Mouse (Mus musculus) lung, embryonic 14.5 days (tissue): ENCODE measurements around the gene Sertad2. TPM values are rescaled to one million over a fixed set of nuclear protein-coding genes. Genes with fewer than 3 reads are reported as not detected.

ENCODE experiments used
- ATAC-seq: fragments of 200-750 bp; cut with Nextera tagmentation; 2 replicates; pipeline ENCODE4 v1.8.0; 2017; ENCODE audit warnings: mild to moderate bottlenecking, moderate TSS enrichment, moderate library complexity; ENCODE audit not compliant: insufficient read depth
- DNase-seq: peaks from one replicate; pipeline ENCODE4 v3.0.0-alpha.2; 2015
- H3K27ac ChIP-seq: fragments of 300-500 bp; sonication (generic); 2 replicates; pipeline ENCODE4 v1.5.1; 2014; ENCODE audit warnings: low read depth, mild to moderate bottlenecking, moderate library complexity
- H3K27me3 ChIP-seq: fragments of 300-500 bp; sonication (generic); 2 replicates; pipeline ENCODE4 v1.6.1; 2014; ENCODE audit warnings: low read length, control low read depth; ENCODE audit not compliant: insufficient read depth
- H3K36me3 ChIP-seq: fragments of 300-500 bp; sonication (generic); 2 replicates; pipeline ENCODE4 v1.6.1; 2014; ENCODE audit warnings: control low read depth; ENCODE audit not compliant: insufficient read depth
- H3K4me1 ChIP-seq: fragments of 300-500 bp; sonication (generic); 2 replicates; pipeline ENCODE4 v1.6.1; 2014; ENCODE audit warnings: antibody characterized with exemption, control low read depth; ENCODE audit not compliant: insufficient read depth
- H3K4me2 ChIP-seq: fragments of 300-500 bp; sonication (generic); 2 replicates; pipeline ENCODE4 v1.6.1; 2014; ENCODE audit warnings: mild to moderate bottlenecking
- H3K4me3 ChIP-seq: fragments of 300-500 bp; sonication (generic); 2 replicates; pipeline ENCODE4 v1.5.1; 2014; ENCODE audit warnings: low read depth, low read length
- H3K9ac ChIP-seq: fragments of 300-500 bp; sonication (generic); 2 replicates; pipeline ENCODE4 v1.6.1; 2014
- H3K9me3 ChIP-seq: fragments of 300-500 bp; sonication (generic); 2 replicates; pipeline ENCODE4 v1.6.1; 2016; ENCODE audit warnings: low read depth, low read length, control low read depth
- CTCF ChIP-seq: IDR thresholded peaks from 2 replicates; pipeline ENCODE4 v1.5.1; 2016; ENCODE audit warnings: antibody characterized with exemption, low read depth
- WGBS: fragments of 180-500 bp; shearing (Covaris S2); extraction: QIAGEN DNeasy Blood & Tissue Kit; methylation state at CpG from one replicate; pipeline ENCODE4 v1.1.7; 2014; 5-methylcytosine and 5-hydroxymethylcytosine counted together
- polyA plus RNA-seq: library from polyadenylated mRNA; unstranded; fragments of >200 nt; fragmentation: Nextera tagmentation; extraction: Ambion mirVana; gene quantifications from 2 replicates; pipeline ENCODE4 v1.2.1, GENCODE M21; 2014

Sertad2 gene
- polyA plus RNA-seq, 1 experiment from 2014 or later, result 45.8 TPM

DNA sequence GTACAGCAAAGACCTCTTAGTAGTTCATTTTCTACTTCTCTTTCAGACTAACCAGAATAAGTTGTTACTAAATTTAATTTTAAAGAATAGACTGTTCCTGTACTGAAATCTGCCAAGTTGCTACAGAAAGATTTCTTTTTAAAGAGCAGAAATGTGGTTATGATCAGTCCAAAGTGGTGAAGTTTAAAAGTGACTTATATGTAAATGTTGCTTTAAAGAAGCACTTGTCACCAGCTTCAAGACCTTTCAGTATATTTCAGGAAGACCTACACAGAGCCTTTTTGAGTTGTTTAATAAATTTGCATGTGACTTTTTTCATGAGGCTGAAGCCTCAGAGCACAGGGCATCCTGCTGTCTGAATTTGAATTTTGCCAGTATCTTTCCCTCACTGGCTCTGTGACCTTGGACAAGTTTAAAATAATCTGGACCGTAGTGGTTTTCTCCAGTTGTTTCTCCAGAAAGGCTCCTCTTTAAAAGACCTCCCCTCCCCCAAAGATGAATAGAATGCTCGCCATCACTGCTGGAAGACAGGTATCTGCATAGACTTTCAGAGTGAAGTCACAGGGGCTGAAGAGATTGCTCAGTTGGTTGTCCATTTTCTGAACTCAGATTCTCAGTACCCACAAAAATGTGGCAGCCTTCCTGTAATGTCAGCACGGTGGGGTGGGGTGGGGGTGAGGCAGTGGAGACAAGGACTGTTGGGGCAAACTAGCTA, 1.9 kb downstream of the Sertad2 start:
- peak overlapping the region; percentile 83; the same call in 1 of the 2 replicates for H3K4me3 ChIP-seq
- TF ChIP-seq CTCF, result no peak
- no peaks in the 10 kb centered on the region for H3K9me3 ChIP-seq
- H3K4me1 ChIP-seq, result 0 out of 2 replicates have a peak, but pooled peaks cover 2% of the 10 kb centered on the region
- DNase-seq (no peak), ATAC-seq (no peak)
- WGBS, result 67% methylated on average over 3 of the region's 3 CpGs
- H3K27ac ChIP-seq, result no peak overlapping the region
- H3K27me3 ChIP-seq, result no peaks in the 10 kb centered on the region
- no peak overlapping the region for H3K9ac ChIP-seq
- H3K36me3 ChIP-seq, result no peaks in the 10 kb centered on the region; the same call in 1 of the 2 replicates
- H3K4me2 ChIP-seq, result no peak overlapping the region

- WGBS, result 78% methylated on average over 2 of the region's 2 CpGs
- H3K9ac ChIP-seq, result no peak overlapping the region
Observed at GRCm38 (mm10) chr11:20549481-20549880, 6.4 kb downstream of the Sertad2 start.

GRCm38 (mm10) chr11:20550196-20550595, 7.1 kb downstream of the Sertad2 start:
- H3K9me3 ChIP-seq, result no peaks in the 10 kb centered on the region
- ATAC-seq (no peak), DNase-seq (no peak)
- no peak for TF ChIP-seq CTCF
- H3K4me1 ChIP-seq, result no peaks in the 10 kb centered on the region
- H3K4me2 ChIP-seq, result no peak overlapping the region
- WGBS, result 66% methylated on average over 7 of the region's 7 CpGs
- H3K36me3 ChIP-seq, result no peaks in the 10 kb centered on the region; the same call in 1 of the 2 replicates
- no peak overlapping the region for H3K27ac ChIP-seq
- H3K9ac ChIP-seq, result no peak overlapping the region
- no peaks in the 10 kb centered on the region for H3K27me3 ChIP-seq
- H3K4me3 ChIP-seq, result no peak overlapping the region

More at GRCm38 (mm10) chr11:20549481-20549880, 6.4 kb downstream of the Sertad2 start:
- ATAC-seq (no peak), DNase-seq (no peak)
- Histone ChIP-seq H3K27me3 (no peaks in the 10 kb centered on the region), H3K36me3 (no peaks in the 10 kb centered on the region; the same call in 1 of the 2 replicates), H3K9me3 (no peaks in the 10 kb centered on the region), H3K4me2 (no peak overlapping the region), H3K4me1 (no peaks in the 10 kb centered on the region), H3K4me3 (no peak overlapping the region), H3K27ac (no peak overlapping the region)
- TF ChIP-seq CTCF, result no peak

DNA sequence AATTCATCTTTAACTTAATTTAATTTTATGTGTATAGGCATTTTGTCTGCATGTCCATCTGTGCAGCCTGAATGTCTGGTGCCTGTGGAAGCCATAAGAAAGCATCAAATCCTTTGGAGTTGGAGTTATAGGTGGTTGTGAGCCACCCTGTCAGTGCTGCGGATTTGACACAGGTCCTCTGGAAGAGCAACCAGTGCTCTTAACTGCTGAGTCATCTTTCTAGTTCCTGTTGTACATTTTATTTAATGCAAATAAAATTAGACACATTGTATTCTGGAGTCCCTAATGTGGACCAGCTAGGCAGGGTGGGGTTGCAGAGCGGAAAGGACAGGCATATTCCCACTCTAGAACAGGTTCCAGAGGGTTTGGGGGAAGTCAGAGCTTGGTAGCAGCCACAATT, 9.0 kb downstream of the Sertad2 start:
- no peak overlapping the region for H3K9ac ChIP-seq
- H3K36me3 ChIP-seq, result no peaks in the 10 kb centered on the region
- no peak overlapping the region for H3K4me2 ChIP-seq
- no peaks in the 10 kb centered on the region for H3K27me3 ChIP-seq
- no peak overlapping the region for H3K4me3 ChIP-seq
- ATAC-seq (no peak), DNase-seq (no peak)
- no peaks in the 10 kb centered on the region for H3K4me1 ChIP-seq
- WGBS, result 87% methylated on average over 2 of the region's 2 CpGs
- no peaks in the 10 kb centered on the region for H3K9me3 ChIP-seq
- no peak for TF ChIP-seq CTCF
- no peak overlapping the region for H3K27ac ChIP-seq

- TF ChIP-seq CTCF, result no peak
- Histone ChIP-seq H3K9me3 (no peaks in the 10 kb centered on the region), H3K4me3 (no peak overlapping the region), H3K9ac (no peak overlapping the region), H3K4me1 (no peaks in the 10 kb centered on the region), H3K36me3 (no peaks in the 10 kb centered on the region), H3K4me2 (no peak overlapping the region), H3K27me3 (no peaks in the 10 kb centered on the region), H3K27ac (no peak overlapping the region)
- 75% methylated on average over 8 of the region's 8 CpGs for whole genome bisulfite sequencing
- DNase-seq, result no peak
- ATAC-seq, result no peak
Observed at GRCm38 (mm10) chr11:20552758-20553673, 10.0 kb downstream of the Sertad2 start.

GRCm38 (mm10) chr11:20555651-20556050, 12.6 kb downstream of the Sertad2 start:
- 79% methylated on average over 3 of the region's 3 CpGs for WGBS
- no peak for TF ChIP-seq CTCF
- no peak for ATAC-seq

More at GRCm38 (mm10) chr11:20555651-20556050, 12.6 kb downstream of the Sertad2 start:
- Histone ChIP-seq H3K4me2 (no peak overlapping the region), H3K9ac (no peak overlapping the region), H3K36me3 (no peaks in the 10 kb centered on the region), H3K27me3 (no peaks in the 10 kb centered on the region), H3K27ac (no peak overlapping the region), H3K4me1 (peaks cover 13% of the 10 kb centered on the region), H3K4me3 (no peak overlapping the region), H3K9me3 (no peaks in the 10 kb centered on the region)
- no peak for DNase-seq
